Mouse (Mus musculus): ENCODE measurements around the gene Cyp2e1. TPM values are rescaled to one million over a fixed set of nuclear protein-coding genes. Genes with fewer than 3 reads are reported as not detected.

Gene Cyp2e1
- polyA plus RNA-seq (2011; ENCODE audit: insufficient read depth, insufficient read length, low replicate concordance, missing spikeins): 3.9 and 21.1 TPM in 2 replicates

- Histone ChIP-seq H3K4me1 (ENCODE audit: control insufficient read depth, insufficient read depth, low read length) (no peaks in the 10 kb centered on the region), H3K27ac (ENCODE audit: control insufficient read depth, insufficient read depth, low read depth, low read length, poor library complexity) (no peak within 1 kb of the TSS), H3K4me3 (replicated peaks; ENCODE audit: control insufficient read depth, low read depth, low read length) (no peak within 1 kb of the TSS)
- TF ChIP-seq CTCF (IDR thresholded peaks at IDR 0.05; ENCODE audit: control insufficient read depth, insufficient read depth, low read length) (no peak), POLR2A (IDR thresholded peaks at IDR 0.05; ENCODE audit: borderline replicate concordance, control insufficient read depth, low read depth, low read length) (no peak)
- WGBS: 74% methylated on average over 7 of the region's 7 CpGs
Measured at GRCm38 (mm10) chr7:140763447-140764020, at the start of gene Cyp2e1. Cyp2e1 (plus strand) TSS chr7:140763739.

- TF ChIP-seq CTCF (IDR thresholded peaks at IDR 0.05; ENCODE audit: control insufficient read depth, insufficient read depth, low read length) (no peak), POLR2A (IDR thresholded peaks at IDR 0.05; ENCODE audit: borderline replicate concordance, control insufficient read depth, low read depth, low read length) (no peak)
- Histone ChIP-seq H3K27ac (ENCODE audit: control insufficient read depth, insufficient read depth, low read depth, low read length, poor library complexity) (no peak overlapping the region), H3K4me3 (replicated peaks; ENCODE audit: control insufficient read depth, low read depth, low read length) (no peak overlapping the region), H3K4me1 (ENCODE audit: control insufficient read depth, insufficient read depth, low read length) (no peaks in the 10 kb centered on the region)
- WGBS: 70% methylated on average over 7 of the region's 7 CpGs
Measured at GRCm38 (mm10) chr7:140717155-140718055, 46.1 kb upstream of the Cyp2e1 start.

- WGBS: 72% methylated on average over 6 of the region's 6 CpGs
- no peaks in the 10 kb centered on the region for H3K4me1 ChIP-seq (ENCODE audit: control insufficient read depth, insufficient read depth, low read length)
- H3K4me3 ChIP-seq (replicated peaks; ENCODE audit: control insufficient read depth, low read depth, low read length): no peak overlapping the region
- TF ChIP-seq POLR2A (IDR thresholded peaks at IDR 0.05; ENCODE audit: borderline replicate concordance, control insufficient read depth, low read depth, low read length) (no peak), CTCF (IDR thresholded peaks at IDR 0.05; ENCODE audit: control insufficient read depth, insufficient read depth, low read length) (no peak)
- H3K27ac ChIP-seq (ENCODE audit: control insufficient read depth, insufficient read depth, low read depth, low read length, poor library complexity): no peak overlapping the region
Measured at GRCm38 (mm10) chr7:140721095-140721494, 42.4 kb upstream of the Cyp2e1 start.

- Histone ChIP-seq H3K4me3 (replicated peaks; ENCODE audit: control insufficient read depth, low read depth, low read length) (no peak overlapping the region), H3K4me1 (ENCODE audit: control insufficient read depth, insufficient read depth, low read length) (no peaks in the 10 kb centered on the region), H3K27ac (ENCODE audit: control insufficient read depth, insufficient read depth, low read depth, low read length, poor library complexity) (no peak overlapping the region)
- TF ChIP-seq POLR2A (IDR thresholded peaks at IDR 0.05; ENCODE audit: borderline replicate concordance, control insufficient read depth, low read depth, low read length) (no peak), CTCF (IDR thresholded peaks at IDR 0.05; ENCODE audit: control insufficient read depth, insufficient read depth, low read length) (no peak)
Measured at GRCm38 (mm10) chr7:140725558-140725957, 38.0 kb upstream of the Cyp2e1 start.

GRCm38 (mm10) chr7:140733162-140733561 lies 30.4 kb upstream of the Cyp2e1 start:
- no peak overlapping the region for H3K27ac ChIP-seq (ENCODE audit: control insufficient read depth, insufficient read depth, low read depth, low read length, poor library complexity)
- TF ChIP-seq CTCF (IDR thresholded peaks at IDR 0.05; ENCODE audit: control insufficient read depth, insufficient read depth, low read length): no peak
- H3K4me1 ChIP-seq (ENCODE audit: control insufficient read depth, insufficient read depth, low read length): no peaks in the 10 kb centered on the region
- no peak overlapping the region for H3K4me3 ChIP-seq (replicated peaks; ENCODE audit: control insufficient read depth, low read depth, low read length)
- WGBS: 63% methylated on average over 2 of the region's 2 CpGs

GRCm38 (mm10) chr7:140747402-140747801 lies 16.1 kb upstream of the Cyp2e1 start:
- Histone ChIP-seq H3K4me3 (replicated peaks; ENCODE audit: control insufficient read depth, low read depth, low read length) (no peak overlapping the region), H3K27ac (ENCODE audit: control insufficient read depth, insufficient read depth, low read depth, low read length, poor library complexity) (no peak overlapping the region), H3K4me1 (ENCODE audit: control insufficient read depth, insufficient read depth, low read length) (no peaks in the 10 kb centered on the region)
- WGBS: 69% methylated on average over 3 of the region's 3 CpGs
- TF ChIP-seq CTCF (IDR thresholded peaks at IDR 0.05; ENCODE audit: control insufficient read depth, insufficient read depth, low read length): no peak

- no peak for TF ChIP-seq CTCF (IDR thresholded peaks at IDR 0.05; ENCODE audit: control insufficient read depth, insufficient read depth, low read length)
- TF ChIP-seq POLR2A (IDR thresholded peaks at IDR 0.05; ENCODE audit: borderline replicate concordance, control insufficient read depth, low read depth, low read length): no peak
- WGBS: 69% methylated on average over 6 of the region's 6 CpGs
- Histone ChIP-seq H3K27ac (ENCODE audit: control insufficient read depth, insufficient read depth, low read depth, low read length, poor library complexity) (no peak overlapping the region), H3K4me1 (ENCODE audit: control insufficient read depth, insufficient read depth, low read length) (no peaks in the 10 kb centered on the region), H3K4me3 (replicated peaks; ENCODE audit: control insufficient read depth, low read depth, low read length) (no peak overlapping the region)
Measured at GRCm38 (mm10) chr7:140748116-140748826, 15.3 kb upstream of the Cyp2e1 start.

GRCm38 (mm10) chr7:140748827-140749160 lies 14.7 kb upstream of the Cyp2e1 start:
- Histone ChIP-seq H3K4me3 (replicated peaks; ENCODE audit: control insufficient read depth, low read depth, low read length) (no peak overlapping the region), H3K27ac (ENCODE audit: control insufficient read depth, insufficient read depth, low read depth, low read length, poor library complexity) (no peak overlapping the region), H3K4me1 (ENCODE audit: control insufficient read depth, insufficient read depth, low read length) (no peaks in the 10 kb centered on the region)
- TF ChIP-seq CTCF (IDR thresholded peaks at IDR 0.05; ENCODE audit: control insufficient read depth, insufficient read depth, low read length): no peak
- no peak for TF ChIP-seq POLR2A (IDR thresholded peaks at IDR 0.05; ENCODE audit: borderline replicate concordance, control insufficient read depth, low read depth, low read length)
- 67% methylated on average over 3 of the region's 3 CpGs for WGBS
